Mouse (Mus musculus) liver, embryonic 12.5 days (tissue): ENCODE data around the gene Casz1. TPM values are rescaled to one million over a fixed set of nuclear protein-coding genes. Genes with fewer than 3 reads are reported as not detected.

Experiments used
- ATAC-seq: fragments of 200-750 bp; cut with Nextera tagmentation; 2 replicates; pipeline ENCODE4 v1.8.0; 2017; ENCODE audit warnings: moderate number of reproducible peaks, mild to moderate bottlenecking, moderate library complexity
- H3K27ac ChIP-seq: fragments of 300-500 bp; sonication (generic); 2 replicates; pipeline ENCODE4 v1.5.1; 2016; ENCODE audit warnings: mild to moderate bottlenecking
- H3K27me3 ChIP-seq: fragments of 300-500 bp; sonication (generic); replicated peaks from 2 replicates; pipeline ENCODE4 v1.6.1; 2016; ENCODE audit warnings: mild to moderate bottlenecking, moderate library complexity
- H3K36me3 ChIP-seq: fragments of 300-500 bp; sonication (generic); 2 replicates; pipeline ENCODE4 v1.6.1; 2016; ENCODE audit warnings: mild to moderate bottlenecking, moderate library complexity
- H3K4me1 ChIP-seq: fragments of 300-500 bp; sonication (generic); 2 replicates; pipeline ENCODE4 v1.6.1; 2016
- H3K4me2 ChIP-seq: fragments of 300-500 bp; sonication (generic); 2 replicates; pipeline ENCODE4 v1.6.1; 2016; ENCODE audit warnings: mild to moderate bottlenecking, moderate library complexity
- H3K4me3 ChIP-seq: fragments of 300-500 bp; sonication (generic); 2 replicates; pipeline ENCODE4 v1.5.1; 2016; ENCODE audit warnings: mild to moderate bottlenecking, moderate library complexity
- H3K9ac ChIP-seq: fragments of 300-500 bp; sonication (generic); 2 replicates; pipeline ENCODE4 v1.6.1; 2016; ENCODE audit warnings: mild to moderate bottlenecking, moderate library complexity
- H3K9me3 ChIP-seq: fragments of 300-500 bp; sonication (generic); replicated peaks from 2 replicates; pipeline ENCODE4 v1.6.1; 2016; ENCODE audit warnings: mild to moderate bottlenecking, moderate library complexity
- WGBS: fragments of 180-500 bp; shearing (Covaris S2); methylation state at CpG from one replicate; pipeline ENCODE4 v1.1.7; 2016; ENCODE audit not compliant: insufficient replicate concordance; 5-methylcytosine and 5-hydroxymethylcytosine counted together
- polyA plus RNA-seq: library from polyadenylated mRNA; unstranded; fragments of >200 nt; fragmentation: Nextera tagmentation; extraction: Ambion mirVana; gene quantifications from 2 replicates; pipeline ENCODE4 v1.2.1, GENCODE M21; 2016

The Casz1 gene
- polyA plus RNA-seq, 1 experiment from 2014 or later = 0.50 TPM

DNA sequence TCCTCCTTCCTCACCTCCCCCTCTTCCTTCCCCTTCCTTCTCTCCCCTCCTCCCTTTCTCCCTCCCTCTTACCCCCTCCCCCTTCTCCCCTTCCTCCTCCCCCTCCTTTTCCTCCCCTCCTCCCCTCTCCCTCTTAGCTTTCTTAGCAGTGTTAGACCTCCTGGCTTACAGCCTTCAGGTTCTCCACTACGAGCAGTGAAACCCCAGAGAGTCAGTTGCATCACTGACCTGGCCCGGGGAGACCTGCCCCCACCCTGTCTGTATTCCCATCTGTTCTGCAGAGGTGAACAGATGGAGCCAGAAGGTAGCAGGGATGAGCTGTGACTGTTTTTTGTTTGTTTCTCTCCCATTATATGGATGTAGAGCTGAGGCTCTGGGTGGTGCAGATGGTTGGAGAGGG, 49.9 kb downstream of the Casz1 start:
- H3K4me3 ChIP-seq = no peak overlapping the region
- no peak overlapping the region for H3K4me2 ChIP-seq
- H3K36me3 ChIP-seq = no peaks in the 10 kb centered on the region
- ATAC-seq = no peak
- no peaks in the 10 kb centered on the region for H3K4me1 ChIP-seq
- H3K27me3 ChIP-seq = peaks cover 51% of the 10 kb centered on the region
- whole genome bisulfite sequencing = 24% methylated on average over 2 of the region's 2 CpGs
- no peaks in the 10 kb centered on the region for H3K9me3 ChIP-seq
- no peak overlapping the region for H3K27ac ChIP-seq
- H3K9ac ChIP-seq = no peak overlapping the region

- Histone ChIP-seq H3K36me3 (no peaks in the 10 kb centered on the region), H3K27ac (no peak overlapping the region), H3K9ac (no peak overlapping the region), H3K27me3 (peaks cover 66% of the 10 kb centered on the region), H3K4me3 (no peak overlapping the region), H3K4me2 (no peak overlapping the region), H3K4me1 (no peaks in the 10 kb centered on the region), H3K9me3 (no peaks in the 10 kb centered on the region)
- WGBS = 68% methylated on average over 5 of the region's 5 CpGs
- no peak for ATAC-seq
Measured at GRCm38 (mm10) chr4:148855527-148855926, 51.3 kb downstream of the Casz1 start.

- Histone ChIP-seq H3K4me2 (no peak overlapping the region), H3K27me3 (peaks cover 73% of the 10 kb centered on the region), H3K4me1 (no peaks in the 10 kb centered on the region), H3K9me3 (no peaks in the 10 kb centered on the region), H3K27ac (no peak overlapping the region), H3K36me3 (no peaks in the 10 kb centered on the region), H3K4me3 (no peak overlapping the region), H3K9ac (no peak overlapping the region)
- 57% methylated on average over 4 of the region's 4 CpGs for WGBS
- no peak for ATAC-seq
Measured at GRCm38 (mm10) chr4:148856216-148856615, 52.0 kb downstream of the Casz1 start.

DNA sequence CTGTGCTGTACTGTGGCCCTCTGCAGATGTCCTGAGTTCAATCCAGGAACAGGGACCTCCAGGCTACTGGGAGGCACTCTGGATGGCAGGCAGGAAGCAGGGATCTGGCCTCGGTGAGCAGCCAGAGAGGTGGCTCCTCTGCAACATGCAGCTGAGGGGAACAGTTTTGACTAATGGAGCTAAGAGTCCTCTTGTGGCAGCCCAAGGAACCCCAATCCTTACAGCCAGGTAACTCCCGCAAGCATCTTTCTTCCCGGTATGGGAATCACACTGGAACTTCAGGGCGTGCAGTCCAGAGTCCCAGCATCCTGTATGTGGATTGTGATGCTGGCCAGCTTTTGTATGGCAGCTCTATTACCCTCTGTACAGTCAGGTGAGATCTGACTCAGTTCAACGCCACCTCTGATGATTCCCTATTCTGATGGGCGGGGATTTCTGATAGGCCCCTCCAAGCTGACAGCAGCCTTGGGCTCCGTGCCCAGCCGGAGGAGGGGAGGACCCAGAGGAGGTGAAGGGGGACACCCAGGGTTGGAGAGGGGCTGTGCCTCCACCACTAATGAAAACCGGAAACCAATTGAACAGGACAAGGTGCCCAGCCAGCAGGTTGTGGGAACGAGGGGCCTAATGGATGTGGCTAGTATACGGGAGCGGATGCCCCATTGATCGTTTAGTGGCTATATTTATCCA, 53.3 kb downstream of the Casz1 start:
- WGBS = 62% methylated on average over 13 of the region's 13 CpGs
- no peak overlapping the region for H3K4me2 ChIP-seq
- peaks cover 78% of the 10 kb centered on the region for H3K27me3 ChIP-seq
- no peaks in the 10 kb centered on the region for H3K9me3 ChIP-seq
- no peak overlapping the region for H3K4me3 ChIP-seq
- H3K9ac ChIP-seq = no peak overlapping the region
- no peaks in the 10 kb centered on the region for H3K36me3 ChIP-seq
- no peaks in the 10 kb centered on the region for H3K4me1 ChIP-seq
- no peak overlapping the region for H3K27ac ChIP-seq
- no peak for ATAC-seq

GRCm38 (mm10) chr4:148858194-148858593, 54.0 kb downstream of the Casz1 start:
- no peak for ATAC-seq
- Histone ChIP-seq H3K27ac (no peak overlapping the region), H3K4me3 (no peak overlapping the region), H3K27me3 (peaks cover 79% of the 10 kb centered on the region), H3K36me3 (no peaks in the 10 kb centered on the region), H3K9ac (no peak overlapping the region), H3K4me1 (no peaks in the 10 kb centered on the region), H3K9me3 (no peaks in the 10 kb centered on the region), H3K4me2 (no peak overlapping the region)
- WGBS = 74% methylated on average over 7 of the region's 7 CpGs

- 47% methylated on average over 7 of the region's 7 CpGs for WGBS
- H3K4me1 ChIP-seq = no peaks in the 10 kb centered on the region
- no peak overlapping the region for H3K27ac ChIP-seq
- H3K36me3 ChIP-seq = no peaks in the 10 kb centered on the region
- no peak for ATAC-seq
- H3K9ac ChIP-seq = no peak overlapping the region
- no peaks in the 10 kb centered on the region for H3K9me3 ChIP-seq
- peak overlapping the region; percentile 40 for H3K4me2 ChIP-seq
- H3K4me3 ChIP-seq = no peak overlapping the region; the same call in 1 of the 2 replicates
- H3K27me3 ChIP-seq = peaks cover 76% of the 10 kb centered on the region
Measured at GRCm38 (mm10) chr4:148859415-148859814, 55.2 kb downstream of the Casz1 start.

- peak overlapping the region; percentile 8; the same call in 1 of the 2 replicates for H3K4me3 ChIP-seq
- H3K4me1 ChIP-seq = no peaks in the 10 kb centered on the region
- H3K4me2 ChIP-seq = peak overlapping the region; percentile 40
- no peak overlapping the region for H3K27ac ChIP-seq
- 12% methylated on average over 27 of the region's 27 CpGs for WGBS
- H3K9me3 ChIP-seq = no peaks in the 10 kb centered on the region
- ATAC-seq = no peak
- H3K27me3 ChIP-seq = peaks cover 72% of the 10 kb centered on the region
- no peak overlapping the region for H3K9ac ChIP-seq
- H3K36me3 ChIP-seq = no peaks in the 10 kb centered on the region
Measured at GRCm38 (mm10) chr4:148859906-148860491, 55.8 kb downstream of the Casz1 start.

DNA sequence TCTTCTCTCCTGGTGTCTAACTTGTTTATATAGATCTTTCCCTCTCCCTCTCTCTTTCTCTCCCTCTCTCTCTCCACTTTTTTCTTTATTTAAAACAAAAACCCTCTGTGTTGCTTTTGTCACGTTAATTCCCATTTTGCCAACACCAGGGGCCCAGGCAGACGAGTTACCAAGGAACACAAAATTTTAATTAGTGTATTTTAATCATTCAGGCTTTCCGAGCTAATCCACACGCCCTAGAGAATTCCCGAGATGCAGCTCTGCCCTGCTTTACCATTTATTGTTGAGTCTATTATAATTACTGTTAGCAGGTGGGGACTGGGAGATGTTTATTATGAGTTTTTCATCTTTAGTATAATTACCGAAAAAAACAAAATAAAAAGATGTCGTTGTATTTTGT, 56.4 kb downstream of the Casz1 start:
- Histone ChIP-seq H3K4me2 (peak overlapping the region; percentile 40), H3K36me3 (no peaks in the 10 kb centered on the region), H3K9ac (no peak overlapping the region), H3K9me3 (no peaks in the 10 kb centered on the region), H3K27ac (no peak overlapping the region), H3K27me3 (peaks cover 72% of the 10 kb centered on the region), H3K4me3 (no peak overlapping the region), H3K4me1 (no peaks in the 10 kb centered on the region)
- WGBS = 53% methylated on average over 7 of the region's 7 CpGs
- no peak for ATAC-seq

- ATAC-seq = no peak
- H3K4me2 ChIP-seq = no peak overlapping the region
- 20% methylated on average over 12 of the region's 12 CpGs for WGBS
- H3K27ac ChIP-seq = no peak overlapping the region
- H3K9ac ChIP-seq = no peak overlapping the region
- H3K9me3 ChIP-seq = no peaks in the 10 kb centered on the region
- no peaks in the 10 kb centered on the region for H3K36me3 ChIP-seq
- no peaks in the 10 kb centered on the region for H3K4me1 ChIP-seq
- no peak overlapping the region for H3K4me3 ChIP-seq
- H3K27me3 ChIP-seq = peaks cover 54% of the 10 kb centered on the region
Measured at GRCm38 (mm10) chr4:148866812-148867470, 62.7 kb downstream of the Casz1 start.

DNA sequence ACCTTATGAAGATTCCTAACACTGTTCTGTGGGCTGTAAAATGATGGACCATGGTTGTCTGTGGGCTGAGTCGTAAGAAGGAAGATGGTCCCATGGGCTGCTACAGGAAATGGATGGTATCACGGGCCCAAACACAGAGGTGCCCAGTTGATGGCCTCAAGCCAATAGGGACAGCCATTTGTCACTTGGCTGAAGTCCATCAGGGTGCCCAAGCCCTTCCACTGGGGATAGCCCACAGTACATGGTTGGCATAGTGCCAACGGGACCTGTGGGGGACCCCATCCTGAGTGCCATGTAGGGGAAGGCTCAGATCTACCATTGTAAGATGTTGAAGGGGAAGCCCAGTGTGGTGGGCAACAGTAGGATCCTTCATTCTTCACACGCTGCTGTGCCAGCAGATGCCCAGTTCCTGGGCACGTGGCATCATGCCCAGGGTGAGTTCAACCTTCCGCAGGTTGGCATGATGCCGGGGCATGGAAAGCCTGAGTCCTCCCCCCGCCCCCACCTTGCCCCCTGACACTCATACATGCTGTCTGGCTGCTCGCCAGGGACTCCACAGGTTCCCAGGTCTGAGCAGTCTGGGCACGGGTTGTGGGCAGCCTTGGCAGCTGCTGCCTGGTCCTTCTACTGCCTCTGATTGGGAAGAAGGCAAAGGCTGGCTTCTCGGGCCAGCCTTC, 63.6 kb downstream of the Casz1 start:
- H3K27ac ChIP-seq = no peak overlapping the region
- no peak overlapping the region for H3K4me3 ChIP-seq
- no peak for ATAC-seq
- no peak overlapping the region for H3K9ac ChIP-seq
- no peak overlapping the region for H3K4me2 ChIP-seq
- peaks cover 54% of the 10 kb centered on the region for H3K27me3 ChIP-seq
- no peaks in the 10 kb centered on the region for H3K36me3 ChIP-seq
- 65% methylated on average over 11 of the region's 11 CpGs for WGBS
- no peaks in the 10 kb centered on the region for H3K9me3 ChIP-seq
- no peaks in the 10 kb centered on the region for H3K4me1 ChIP-seq

GRCm38 (mm10) chr4:148869566-148869965, 65.3 kb downstream of the Casz1 start:
- no peaks in the 10 kb centered on the region for H3K4me1 ChIP-seq
- 69% methylated on average over 7 of the region's 7 CpGs for WGBS

GRCm38 (mm10) chr4:148870496-148870895, 66.3 kb downstream of the Casz1 start:
- Histone ChIP-seq H3K9me3 (no peaks in the 10 kb centered on the region), H3K27ac (no peak overlapping the region), H3K9ac (no peak overlapping the region), H3K4me1 (no peaks in the 10 kb centered on the region), H3K4me2 (no peak overlapping the region), H3K4me3 (no peak overlapping the region), H3K36me3 (no peaks in the 10 kb centered on the region), H3K27me3 (peaks cover 75% of the 10 kb centered on the region)
- WGBS = 77% methylated on average over 4 of the region's 4 CpGs
- no peak for ATAC-seq

More at GRCm38 (mm10) chr4:148869566-148869965, 65.3 kb downstream of the Casz1 start:
- H3K36me3 ChIP-seq = no peaks in the 10 kb centered on the region
- no peak overlapping the region for H3K4me2 ChIP-seq
- no peaks in the 10 kb centered on the region for H3K9me3 ChIP-seq
- no peak overlapping the region for H3K9ac ChIP-seq
- no peak overlapping the region for H3K4me3 ChIP-seq
- no peak for ATAC-seq
- no peak overlapping the region for H3K27ac ChIP-seq
- peaks cover 66% of the 10 kb centered on the region for H3K27me3 ChIP-seq
